Mouse (Mus musculus) hindbrain, postnatal 0 days (tissue): ENCODE data around the gene Sppl2b. TPM values are rescaled to one million over a fixed set of nuclear protein-coding genes. Genes with fewer than 3 reads are reported as not detected.

Experiments used
- ATAC-seq: fragments of 200-750 bp; cut with Nextera tagmentation; 2 replicates; pipeline ENCODE4 v1.8.0; 2017; ENCODE audit warnings: mild to moderate bottlenecking, moderate TSS enrichment, moderate library complexity
- DNase-seq: peaks from one replicate; pipeline ENCODE4 v3.0.0-alpha.2; 2015; ENCODE audit warnings: low spot score
- H3K27ac ChIP-seq: fragments of 300-500 bp; sonication (generic); 2 replicates; pipeline ENCODE4 v1.5.1; 2014; ENCODE audit warnings: mild to moderate bottlenecking
- H3K27me3 ChIP-seq: fragments of 300-500 bp; sonication (generic); 2 replicates; pipeline ENCODE4 v1.6.1; 2014; ENCODE audit warnings: low read length, mixed read lengths; ENCODE audit not compliant: insufficient read depth
- H3K36me3 ChIP-seq: fragments of 300-500 bp; sonication (generic); 2 replicates; pipeline ENCODE4 v1.6.1; 2014; ENCODE audit warnings: low read length, mixed read lengths; ENCODE audit not compliant: insufficient read depth
- H3K4me1 ChIP-seq: fragments of 300-500 bp; sonication (generic); 2 replicates; pipeline ENCODE4 v1.6.1; 2014; ENCODE audit warnings: antibody characterized with exemption, low read length, mixed read lengths; ENCODE audit not compliant: insufficient read depth
- H3K4me2 ChIP-seq: fragments of 300-500 bp; sonication (generic); 2 replicates; pipeline ENCODE4 v1.6.1; 2014; ENCODE audit warnings: low read depth, mild to moderate bottlenecking, low read length, moderate library complexity, mixed read lengths
- H3K4me3 ChIP-seq: fragments of 300-500 bp; sonication (generic); 2 replicates; pipeline ENCODE4 v1.5.1; 2014; ENCODE audit warnings: low read length
- H3K9ac ChIP-seq: fragments of 300-500 bp; sonication (generic); replicated peaks from 2 replicates; pipeline ENCODE4 v1.6.1; 2014; ENCODE audit warnings: mild to moderate bottlenecking, low read length, moderate library complexity, mixed read lengths
- H3K9me3 ChIP-seq: fragments of 300-500 bp; sonication (generic); 2 replicates; pipeline ENCODE4 v1.6.1; 2016; ENCODE audit warnings: low read length, mixed read lengths
- CTCF ChIP-seq: IDR thresholded peaks from 2 replicates; pipeline ENCODE4 v1.5.1; 2016; ENCODE audit warnings: antibody characterized with exemption, control low read depth, low read depth
- WGBS: fragments of 180-500 bp; shearing (Covaris S2); extraction: QIAGEN DNeasy Blood & Tissue Kit; methylation state at CpG from one replicate; pipeline ENCODE4 v1.1.7; 2014; 5-methylcytosine and 5-hydroxymethylcytosine counted together
- polyA plus RNA-seq: library from polyadenylated mRNA; unstranded; fragments of >200 nt; fragmentation: Nextera tagmentation; extraction: Ambion mirVana; gene quantifications from 2 replicates; pipeline ENCODE4 v1.2.1, GENCODE M21; 2015
- total RNA-seq: library from RNA; depleted of rRNA; stranded (reverse); fragments of >200 nt; gene quantifications from 2 replicates; pipeline ENCODE4 v1.2.3, GENCODE M21; 2014

Sppl2b gene
- total and polyA plus RNA-seq, 2 experiments from 2014 or later: 76.2 to 161 TPM

DNA sequence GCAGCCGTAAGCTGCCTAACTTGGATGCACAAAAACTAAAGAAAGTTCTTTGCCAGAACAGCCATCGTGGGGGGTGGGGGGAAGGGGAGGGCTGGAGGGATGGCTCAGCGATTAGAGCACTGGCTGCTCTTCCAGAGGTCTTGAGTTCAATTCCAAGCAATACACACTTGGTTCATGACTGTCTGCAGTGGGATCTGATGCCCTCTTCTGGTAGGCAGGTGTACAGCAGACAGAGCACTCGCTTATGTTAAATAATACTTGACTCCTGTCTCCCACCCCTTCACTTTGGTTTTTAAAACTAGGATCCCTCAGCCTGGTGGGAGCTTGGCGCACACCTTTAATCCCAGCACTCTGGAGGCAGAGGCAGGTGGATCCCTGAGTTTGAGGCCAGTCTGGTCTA, 21.0 kb downstream of the Sppl2b start:
- H3K4me3 ChIP-seq: no peak overlapping the region
- no peak overlapping the region for H3K9ac ChIP-seq
- no peak overlapping the region for H3K27ac ChIP-seq
- no peaks in the 10 kb centered on the region for H3K4me1 ChIP-seq
- ATAC-seq (no peak), DNase-seq (peak; percentile 65)
- no peaks in the 10 kb centered on the region for H3K36me3 ChIP-seq
- H3K4me2 ChIP-seq: no peak overlapping the region
- TF ChIP-seq CTCF: peak; percentile 90
- no peaks in the 10 kb centered on the region for H3K9me3 ChIP-seq
- no peaks in the 10 kb centered on the region for H3K27me3 ChIP-seq
- WGBS: 28% methylated on average over 5 of the region's 5 CpGs

DNA sequence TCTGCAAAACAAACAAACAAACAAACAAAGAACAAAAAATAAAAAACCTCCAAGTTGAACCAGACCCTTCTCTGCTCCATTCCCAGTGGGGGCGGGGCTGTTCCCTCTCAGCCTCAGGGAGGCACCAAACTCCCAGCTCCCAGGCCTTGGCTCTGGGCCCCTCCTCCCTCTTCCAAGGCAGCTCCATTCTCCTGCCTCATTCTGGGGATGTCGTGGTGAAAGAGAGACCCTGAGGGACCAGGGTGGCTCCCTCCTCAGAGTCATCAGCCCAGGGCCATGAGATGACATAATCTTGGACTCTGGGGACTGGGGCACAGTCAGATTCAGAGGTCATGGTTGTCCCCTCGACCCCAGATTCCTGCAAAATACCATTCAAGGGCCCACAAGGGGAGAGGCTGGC, 21.5 kb downstream of the Sppl2b start:
- Histone ChIP-seq H3K9me3 (no peaks in the 10 kb centered on the region), H3K36me3 (no peaks in the 10 kb centered on the region), H3K4me3 (no peak overlapping the region), H3K4me1 (no peaks in the 10 kb centered on the region), H3K27ac (no peak overlapping the region), H3K27me3 (no peaks in the 10 kb centered on the region), H3K9ac (no peak overlapping the region), H3K4me2 (no peak overlapping the region)
- TF ChIP-seq CTCF: no peak
- DNase-seq (no peak), ATAC-seq (no peak)
- 25% methylated on average over 3 of the region's 3 CpGs for WGBS

DNA sequence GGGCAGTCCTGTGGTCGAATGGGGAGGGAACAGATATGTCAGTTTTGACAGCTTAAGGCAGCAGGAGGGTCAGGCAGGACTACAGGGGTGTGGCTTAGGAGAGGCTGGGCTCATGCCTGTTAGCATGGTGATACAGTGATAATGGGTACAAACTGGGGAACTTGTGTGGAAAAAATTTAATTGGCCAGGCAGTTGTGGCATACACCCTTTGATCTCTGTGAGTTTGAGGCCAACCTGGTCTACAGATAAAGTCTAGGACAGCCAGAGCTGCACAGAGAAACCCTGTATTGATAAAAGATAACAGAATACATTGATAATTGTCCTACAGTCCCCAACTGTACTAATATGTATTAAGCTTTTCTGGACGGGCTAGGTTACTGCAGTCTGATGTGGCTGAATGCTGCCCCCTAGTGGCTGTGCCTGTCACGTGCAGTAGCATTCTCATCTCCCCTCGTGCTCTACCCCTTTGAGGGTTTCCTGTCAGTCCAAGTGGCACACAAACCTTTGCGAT, 25.1 kb downstream of the Sppl2b start:
- Histone ChIP-seq H3K27me3 (no peaks in the 10 kb centered on the region), H3K27ac (no peak overlapping the region), H3K4me1 (no peaks in the 10 kb centered on the region), H3K4me2 (no peak overlapping the region), H3K9me3 (no peaks in the 10 kb centered on the region), H3K9ac (no peak overlapping the region), H3K36me3 (no peaks in the 10 kb centered on the region), H3K4me3 (no peak overlapping the region)
- DNase-seq (peak; percentile 68), ATAC-seq (peak; percentile 71)
- peak; percentile 87 for TF ChIP-seq CTCF
- 20% methylated on average over 5 of the region's 5 CpGs for WGBS

DNA sequence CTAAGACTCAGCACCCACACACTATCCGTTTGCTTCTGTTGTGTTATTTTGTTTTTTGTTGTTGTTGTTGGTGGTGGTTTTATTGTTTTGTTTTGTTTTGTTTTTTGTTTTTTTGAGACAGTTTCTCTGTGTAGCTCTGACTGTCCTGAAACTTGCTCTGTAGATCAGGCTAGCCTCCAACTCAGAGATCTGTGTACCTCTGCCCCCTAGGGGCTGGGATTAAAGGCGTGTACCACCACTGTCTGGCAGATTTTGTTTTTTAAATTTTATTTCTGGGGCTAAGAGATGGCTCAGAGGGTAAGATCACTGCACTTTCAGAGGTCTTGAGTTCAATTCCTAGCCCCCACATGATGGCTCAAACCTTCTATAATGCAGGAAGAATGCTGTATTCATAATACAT, 25.8 kb downstream of the Sppl2b start:
- H3K9ac ChIP-seq: no peak overlapping the region
- no peak overlapping the region for H3K4me3 ChIP-seq
- H3K4me1 ChIP-seq: no peaks in the 10 kb centered on the region
- H3K27me3 ChIP-seq: no peaks in the 10 kb centered on the region
- no peak for TF ChIP-seq CTCF
- DNase-seq (no peak), ATAC-seq (no peak)
- H3K9me3 ChIP-seq: no peaks in the 10 kb centered on the region
- H3K27ac ChIP-seq: no peak overlapping the region
- no peak overlapping the region for H3K4me2 ChIP-seq
- H3K36me3 ChIP-seq: no peaks in the 10 kb centered on the region
- 72% methylated on average over 2 of the region's 2 CpGs for WGBS

DNA sequence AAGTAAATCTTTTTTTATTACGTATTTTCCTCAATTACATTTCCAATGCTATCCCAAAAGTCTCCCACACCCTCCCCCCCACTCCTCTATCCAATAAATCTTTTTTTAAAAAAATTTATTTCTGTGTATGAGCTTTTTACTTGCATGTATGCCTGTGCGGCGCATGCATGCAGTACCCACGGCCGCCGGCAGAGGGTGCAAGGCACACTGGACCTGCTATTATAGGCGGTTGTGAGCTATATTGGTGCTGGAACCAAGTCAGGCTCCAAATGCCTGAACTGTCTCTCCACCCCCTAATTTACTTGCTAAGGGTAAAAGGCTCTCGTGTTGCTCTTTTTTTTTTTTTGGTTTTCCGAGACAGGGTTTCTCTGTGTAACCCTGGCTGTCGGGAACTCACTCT, 26.2 kb downstream of the Sppl2b start:
- H3K36me3 ChIP-seq: no peaks in the 10 kb centered on the region
- ATAC-seq (no peak), DNase-seq (peak; percentile 57)
- no peak overlapping the region for H3K4me2 ChIP-seq
- H3K27ac ChIP-seq: no peak overlapping the region
- H3K4me1 ChIP-seq: no peaks in the 10 kb centered on the region
- H3K9ac ChIP-seq: no peak overlapping the region
- WGBS: 28% methylated on average over 10 of the region's 10 CpGs
- peak; percentile 79 for TF ChIP-seq CTCF
- no peaks in the 10 kb centered on the region for H3K9me3 ChIP-seq
- H3K4me3 ChIP-seq: no peak overlapping the region
- no peaks in the 10 kb centered on the region for H3K27me3 ChIP-seq

DNA sequence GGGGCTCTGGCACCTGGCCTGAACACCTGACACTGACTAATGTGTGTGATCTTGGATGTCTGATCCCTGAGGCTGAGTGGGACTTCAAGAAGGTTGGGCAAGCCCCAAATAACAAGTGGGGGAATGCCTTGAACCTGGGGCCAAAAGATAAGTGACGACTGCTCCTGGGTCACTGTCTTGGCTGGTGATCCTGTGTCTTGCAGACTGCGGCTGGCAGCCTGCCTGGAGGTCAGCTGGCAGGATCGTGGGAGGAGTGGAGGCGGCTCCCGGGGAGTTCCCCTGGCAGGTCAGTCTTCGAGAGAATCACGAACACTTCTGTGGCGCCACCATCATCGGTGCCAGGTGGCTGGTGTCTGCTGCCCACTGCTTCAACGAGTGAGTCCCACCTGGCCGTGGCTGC, 32.1 kb downstream of the Sppl2b start:
- 49% methylated on average over 11 of the region's 11 CpGs for WGBS
- DNase-seq (peak; percentile 42), ATAC-seq (no peak)
- Histone ChIP-seq H3K27me3 (no peaks in the 10 kb centered on the region), H3K4me3 (no peak overlapping the region), H3K27ac (no peak overlapping the region), H3K36me3 (no peaks in the 10 kb centered on the region), H3K9me3 (no peaks in the 10 kb centered on the region), H3K4me1 (no peaks in the 10 kb centered on the region), H3K9ac (no peak overlapping the region), H3K4me2 (no peak overlapping the region)
- no peak for TF ChIP-seq CTCF

DNA sequence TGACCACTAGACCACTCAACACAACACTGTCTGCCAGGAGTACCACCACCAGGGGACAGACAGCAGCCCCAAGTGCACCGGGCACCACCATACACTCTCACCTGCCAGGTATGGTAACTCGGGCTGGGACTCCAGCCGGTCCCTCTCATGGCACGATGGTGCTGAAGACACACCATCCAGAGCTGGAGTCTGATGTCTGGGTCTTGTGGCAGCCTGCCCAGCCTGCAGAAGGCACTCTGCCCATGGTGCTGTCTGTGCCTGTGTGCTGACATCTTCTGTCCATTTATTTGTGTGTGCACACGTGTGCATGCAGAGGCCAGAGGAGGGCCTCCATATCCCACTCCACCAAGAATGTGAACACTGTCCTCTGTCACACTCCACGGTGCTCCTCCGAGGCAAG, 40.0 kb downstream of the Sppl2b start:
- ATAC-seq (no peak), DNase-seq (no peak)
- Histone ChIP-seq H3K4me2 (no peak overlapping the region), H3K9me3 (no peaks in the 10 kb centered on the region), H3K4me1 (0 out of 2 replicates have a peak, but pooled peaks cover 3% of the 10 kb centered on the region), H3K27me3 (no peaks in the 10 kb centered on the region), H3K9ac (no peak overlapping the region), H3K27ac (no peak overlapping the region), H3K36me3 (no peaks in the 10 kb centered on the region), H3K4me3 (no peak overlapping the region)
- no peak for TF ChIP-seq CTCF
- WGBS: 84% methylated on average over 7 of the region's 7 CpGs
